Comparison of ENCODE assay signal across 11 mouse cellular contexts in the genomic region with DNA sequence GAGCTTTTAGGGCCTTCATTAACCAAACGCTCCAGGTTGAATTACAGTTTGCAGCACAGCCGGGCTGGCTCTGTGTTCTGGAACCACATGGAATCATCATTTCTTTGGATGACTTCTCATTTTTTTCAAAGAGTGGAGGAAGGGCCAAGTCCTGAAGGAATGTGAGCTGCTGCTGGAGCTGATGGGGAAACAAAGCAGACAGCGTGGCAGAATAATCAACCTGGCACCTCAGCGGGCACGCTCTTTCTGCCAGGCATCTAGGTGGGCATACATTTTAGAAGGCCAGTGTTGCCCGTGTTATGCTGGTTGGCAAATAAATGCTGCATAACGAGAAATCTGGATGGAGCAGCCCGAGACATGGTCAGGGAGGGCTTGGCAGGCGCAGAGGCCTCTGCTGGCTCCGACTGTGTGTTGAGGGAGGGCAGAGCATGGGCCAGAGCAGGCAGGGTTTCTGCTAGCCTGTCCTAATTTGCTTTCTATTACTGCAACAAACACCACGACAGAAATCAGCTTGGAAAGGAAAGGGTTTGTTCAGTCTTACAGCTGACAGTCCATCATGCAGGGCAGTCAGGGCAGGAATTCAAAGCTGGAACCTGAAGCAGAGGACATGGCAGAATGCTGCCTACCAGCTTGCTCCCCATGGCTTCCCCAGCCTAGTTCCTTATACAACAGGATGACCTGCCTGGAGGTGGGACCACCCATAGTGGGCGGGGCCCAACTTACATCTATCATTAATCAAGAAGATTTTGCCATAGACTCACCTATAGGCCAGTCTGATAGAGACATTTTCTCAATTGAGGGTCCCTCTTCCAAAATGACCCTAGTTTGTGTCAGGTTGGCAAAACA. TPM values are rescaled to one million over a fixed set of nuclear protein-coding genes. Genes with fewer than 3 reads are reported as not detected.
A peak's percentile ranks its signal among the peaks of the same experiment; 100 is the strongest.
DNase-seq lines count a peak whose midpoint lies in the region; ATAC-seq and TF ChIP-seq lines count a peak whose summit lies in the region.
"Had no signal": no experiment of that assay in that cellular context is flagged by ENCODE, and none has a peak within 500 bp of the region (broad histone marks: within the 10 kb centered on the region; RNA-seq: fewer than 3 reads in every experiment).

No protein-coding gene starts in this region.

- no peaks in the 10 kb centered on the region for H3K4me1 ChIP-seq in kidney, adult 2 months (ENCODE audit: control insufficient read depth, insufficient read depth, low read length)
- H3K4me1 ChIP-seq: liver, embryonic 15.5 days; stomach, embryonic 15.5 days had no signal

- ATAC-seq in inflammation-experienced regulatory T-cells, adult 6 months, result no peak

- no peak for TF ChIP-seq POLR2A in brain, embryonic 14.5 days (IDR thresholded peaks at IDR 0.05; ENCODE audit: borderline replicate concordance, extremely low read depth, insufficient read depth, insufficient read length, poor library complexity, severe bottlenecking)
- TF ChIP-seq POLR2A in kidney, adult 2 months (IDR thresholded peaks at IDR 0.05; ENCODE audit: low read depth, low read length), result no peak

- H3K36me3 ChIP-seq in kidney, adult 2 months (ENCODE audit: control insufficient read depth, insufficient read depth, low read length), result no peaks in the 10 kb centered on the region
- H3K36me3 ChIP-seq: liver, embryonic 15.5 days; stomach, embryonic 15.5 days had no signal

- no peaks in the 10 kb centered on the region for H3K27me3 ChIP-seq in kidney, adult 2 months (replicated peaks; ENCODE audit: control insufficient read depth, insufficient read depth, low read length)
- H3K27me3 ChIP-seq: liver, embryonic 15.5 days; stomach, embryonic 15.5 days had no signal

- H3K27ac ChIP-seq in kidney, adult 2 months (ENCODE audit: insufficient read depth, low read depth, low read length), result no peak overlapping the region
- H3K27ac ChIP-seq: liver, embryonic 15.5 days; stomach, embryonic 15.5 days had no signal

- 75% methylated on average over 12 of the region's 12 CpGs for WGBS in kidney, adult 2 months

- no peak overlapping the region for H3K4me3 ChIP-seq in kidney, adult 2 months (ENCODE audit: insufficient read depth, low read depth, low read length)
- H3K4me3 ChIP-seq: liver, embryonic 15.5 days; stomach, embryonic 15.5 days had no signal

- no peak for TF ChIP-seq CTCF in brain, embryonic 14.5 days (IDR thresholded peaks at IDR 0.05; ENCODE audit: borderline replicate concordance, extremely low read depth, insufficient read depth, insufficient read length)
- TF ChIP-seq CTCF in kidney, adult 2 months (conservative IDR thresholded peaks at IDR 0.05; ENCODE audit: insufficient read depth, insufficient read length, low read depth, low read length), result no peak

- peak; percentile 38 for DNase-seq in kidney, postnatal 10 days
- DNase-seq in kidney, postnatal 25 days, result no peak
- peak; percentile 36 for DNase-seq in brain, embryonic 14.5 days (ENCODE audit: low read depth)
- DNase-seq in cerebellum, adult 9-11 months, result peak; percentile 86
- DNase-seq in layer of hippocampus, adult 9-11 months, result peak; percentile 57
- no peak for DNase-seq in kidney, postnatal 36 days
- no peak for DNase-seq in kidney, adult 2 months

RNA-seq across cellular contexts. Expression of gene Pomgnt2, which starts 22.5 kb away (rescaled TPM):
- 30.2 and 31.9 TPM in 2 replicates for polyA plus RNA-seq in brain, embryonic 14.5 days (2012; rRNA removed)
- polyA plus RNA-seq in inflammation-experienced regulatory T-cells, adult 6 months (2017; shearing (Covaris generic)), result under 1 TPM in 1 of 3 experiments, not detected in 2; 0.40 TPM
- polyA plus RNA-seq in kidney, adult 2 months (2012; rRNA removed), result 16.7 and 20.6 TPM in 2 replicates

RNA-seq across cellular contexts. Expression of gene Fam198a, which starts 23.6 kb away (rescaled TPM):
- 1.0 and 1.6 TPM in 2 replicates for polyA plus RNA-seq in brain, embryonic 14.5 days (2012; rRNA removed)
- under 1 TPM in 1 of 3 experiments, not detected in 2; 0.12 TPM for polyA plus RNA-seq in inflammation-experienced regulatory T-cells, adult 6 months (2017; shearing (Covaris generic))
- 0.25 and 0.65 TPM in 2 replicates for polyA plus RNA-seq in kidney, adult 2 months (2012; rRNA removed)

RNA-seq across cellular contexts. Expression of gene Cyp8b1, which starts 58.3 kb away (rescaled TPM):
- not detected in 2 replicates for polyA plus RNA-seq in brain, embryonic 14.5 days (2012; rRNA removed)
- not detected for polyA plus RNA-seq in inflammation-experienced regulatory T-cells, adult 6 months (2017; shearing (Covaris generic))
- polyA plus RNA-seq in kidney, adult 2 months (2012; rRNA removed), result 0.16 and 0.39 TPM in 2 replicates
- polyA plus RNA-seq: kidney, embryonic 16.5 days had no signal

Comparison
In these comparisons a context has a peak if more than half of its experiments do, and no peak if none do; other contexts are left out.
1. DNase-seq: peak in kidney, postnatal 10 days (single experiment), brain, embryonic 14.5 days (single experiment), cerebellum, adult 9-11 months (single experiment) and layer of hippocampus, adult 9-11 months (single experiment); none in kidney, postnatal 25 days (0 of 2), kidney, postnatal 36 days (0 of 2) and kidney, adult 2 months (single experiment).
2. RNA of gene Pomgnt2, which starts 22.5 kb away (polyA plus RNA-seq): 30.2 to 31.9 TPM in brain, embryonic 14.5 days and 16.7 to 20.6 TPM in kidney, adult 2 months; 0.40 TPM in inflammation-experienced regulatory T-cells, adult 6 months; every median in the first group is over 10 times any median in the second.